Mouse (Mus musculus): ENCODE measurements around the gene Lactbl1. TPM values are rescaled to one million over a fixed set of nuclear protein-coding genes. Genes with fewer than 3 reads are reported as not detected.

Gene Lactbl1
- polyA plus RNA-seq, 1 experiment, result not detected

DNA sequence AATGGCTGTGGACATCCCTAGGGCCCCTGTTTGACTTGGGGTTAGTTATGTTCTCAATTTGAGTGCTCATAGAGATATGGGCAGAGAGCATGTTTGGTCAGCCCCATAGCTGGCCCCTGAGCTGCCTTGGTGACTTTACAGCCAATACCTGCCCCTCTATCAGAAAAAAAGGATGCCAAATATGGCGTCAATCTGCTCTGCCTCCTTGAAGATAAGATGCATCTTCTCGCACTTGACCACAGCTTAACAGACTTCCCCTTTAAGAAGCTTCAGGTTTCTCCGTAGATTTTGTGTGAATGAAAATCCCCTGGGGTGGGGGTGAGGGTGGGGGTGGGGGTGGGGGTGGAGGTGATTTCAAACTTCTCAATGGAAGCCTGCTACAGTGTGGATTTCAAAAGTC, 35.5 kb downstream of the Lactbl1 start:
- H3K27me3 ChIP-seq (replicated peaks; ENCODE audit: control insufficient read depth, insufficient read depth, low read length), result no peaks in the 10 kb centered on the region
- DNase-seq, result no peak
- TF ChIP-seq POLR2A (IDR thresholded peaks at IDR 0.05; ENCODE audit: low read depth, low read length) (no peak), CTCF (conservative IDR thresholded peaks at IDR 0.05; ENCODE audit: insufficient read depth, insufficient read length, low read depth, low read length) (no peak)
- H3K4me3 ChIP-seq (ENCODE audit: insufficient read depth, low read depth, low read length), result no peak overlapping the region
- no peaks in the 10 kb centered on the region for H3K4me1 ChIP-seq (ENCODE audit: control insufficient read depth, insufficient read depth, low read length)
- H3K36me3 ChIP-seq (ENCODE audit: control insufficient read depth, insufficient read depth, low read length), result no peaks in the 10 kb centered on the region
- H3K27ac ChIP-seq (ENCODE audit: insufficient read depth, low read depth, low read length), result no peak overlapping the region
- 79% methylated on average over 3 of the region's 3 CpGs for whole genome bisulfite sequencing

DNA sequence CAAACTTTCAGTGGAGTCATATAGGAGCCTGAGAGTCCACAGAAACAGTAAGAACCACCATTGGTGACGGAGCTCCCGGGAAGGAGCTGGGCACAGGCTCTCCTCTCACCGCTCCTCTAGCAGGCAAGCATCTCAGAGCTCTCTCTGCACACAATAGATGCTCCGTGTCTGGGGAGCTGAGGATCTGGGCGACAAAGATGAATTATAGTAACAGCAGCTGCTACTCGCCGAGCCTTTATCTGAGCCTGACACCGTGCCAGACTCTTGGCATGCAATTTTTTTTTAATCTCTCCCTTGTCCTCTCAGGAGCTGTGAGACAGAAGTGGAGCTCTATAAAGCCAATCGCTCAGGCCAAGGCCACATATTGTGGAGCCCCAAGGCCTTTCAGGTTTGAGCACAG, 42.6 kb downstream of the Lactbl1 start:
- H3K4me1 ChIP-seq (ENCODE audit: control insufficient read depth, insufficient read depth, low read length), result no peaks in the 10 kb centered on the region
- no peaks in the 10 kb centered on the region for H3K36me3 ChIP-seq (ENCODE audit: control insufficient read depth, insufficient read depth, low read length)
- H3K4me3 ChIP-seq (ENCODE audit: insufficient read depth, low read depth, low read length), result no peak overlapping the region
- no peak for DNase-seq
- no peaks in the 10 kb centered on the region for H3K27me3 ChIP-seq (replicated peaks; ENCODE audit: control insufficient read depth, insufficient read depth, low read length)
- no peak overlapping the region for H3K27ac ChIP-seq (ENCODE audit: insufficient read depth, low read depth, low read length)
- no peak for TF ChIP-seq CTCF (conservative IDR thresholded peaks at IDR 0.05; ENCODE audit: insufficient read depth, insufficient read length, low read depth, low read length)
- no peak for TF ChIP-seq POLR2A (IDR thresholded peaks at IDR 0.05; ENCODE audit: low read depth, low read length)
- WGBS, result 82% methylated on average over 9 of the region's 9 CpGs

DNA sequence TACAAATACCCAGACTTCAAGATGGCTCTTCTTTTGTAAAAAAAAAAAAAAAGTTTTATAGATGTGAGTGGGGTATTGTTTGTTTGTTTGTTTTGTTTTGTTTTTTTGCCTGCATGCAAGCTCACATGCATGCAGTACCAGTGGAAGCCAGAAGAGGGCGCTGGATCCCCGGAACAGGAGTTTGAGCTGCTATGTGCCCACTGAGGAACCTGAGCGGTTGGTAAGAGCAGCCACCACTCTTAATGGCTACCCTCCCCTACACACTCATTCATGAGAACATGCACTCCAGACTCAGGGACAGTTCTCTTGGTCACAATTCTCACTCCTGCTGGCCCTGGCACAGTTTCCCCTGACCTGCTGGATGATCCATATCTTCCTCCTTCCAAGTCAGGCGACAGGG, 43.6 kb downstream of the Lactbl1 start:
- Histone ChIP-seq H3K27ac (ENCODE audit: insufficient read depth, low read depth, low read length) (no peak overlapping the region), H3K27me3 (replicated peaks; ENCODE audit: control insufficient read depth, insufficient read depth, low read length) (no peaks in the 10 kb centered on the region), H3K36me3 (ENCODE audit: control insufficient read depth, insufficient read depth, low read length) (no peaks in the 10 kb centered on the region), H3K4me3 (ENCODE audit: insufficient read depth, low read depth, low read length) (no peak overlapping the region), H3K4me1 (ENCODE audit: control insufficient read depth, insufficient read depth, low read length) (no peaks in the 10 kb centered on the region)
- TF ChIP-seq POLR2A (IDR thresholded peaks at IDR 0.05; ENCODE audit: low read depth, low read length) (no peak), CTCF (conservative IDR thresholded peaks at IDR 0.05; ENCODE audit: insufficient read depth, insufficient read length, low read depth, low read length) (peak; percentile 31; the same call in 1 of the 2 replicates)
- 62% methylated on average over 4 of the region's 4 CpGs for WGBS
- no peak for DNase-seq

DNA sequence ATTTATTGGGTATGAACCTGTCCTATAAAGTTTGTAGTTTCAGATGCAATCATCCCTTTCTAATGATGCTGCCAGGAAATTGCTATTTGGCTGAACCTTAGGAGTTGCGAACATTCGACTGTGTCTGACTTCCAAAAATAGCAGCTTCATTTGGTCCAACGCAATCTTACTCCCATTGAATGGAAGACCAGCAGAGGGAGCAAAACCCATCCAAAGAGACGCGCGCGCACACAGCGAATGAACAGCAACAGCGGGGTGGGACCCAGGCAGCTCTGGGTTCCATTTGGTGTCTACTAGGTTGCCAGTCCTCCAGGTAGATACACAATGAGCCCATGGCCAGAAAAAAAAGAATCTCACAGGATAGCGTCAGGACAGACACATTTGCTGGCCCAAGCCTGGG, 45.3 kb downstream of the Lactbl1 start:
- no peak for DNase-seq
- TF ChIP-seq CTCF (conservative IDR thresholded peaks at IDR 0.05; ENCODE audit: insufficient read depth, insufficient read length, low read depth, low read length), result no peak
- TF ChIP-seq POLR2A (IDR thresholded peaks at IDR 0.05; ENCODE audit: low read depth, low read length), result no peak
- Histone ChIP-seq H3K4me1 (ENCODE audit: control insufficient read depth, insufficient read depth, low read length) (no peaks in the 10 kb centered on the region), H3K27ac (ENCODE audit: insufficient read depth, low read depth, low read length) (no peak overlapping the region), H3K4me3 (ENCODE audit: insufficient read depth, low read depth, low read length) (no peak overlapping the region), H3K36me3 (ENCODE audit: control insufficient read depth, insufficient read depth, low read length) (no peaks in the 10 kb centered on the region), H3K27me3 (replicated peaks; ENCODE audit: control insufficient read depth, insufficient read depth, low read length) (no peaks in the 10 kb centered on the region)
- WGBS, result 59% methylated on average over 10 of the region's 10 CpGs

DNA sequence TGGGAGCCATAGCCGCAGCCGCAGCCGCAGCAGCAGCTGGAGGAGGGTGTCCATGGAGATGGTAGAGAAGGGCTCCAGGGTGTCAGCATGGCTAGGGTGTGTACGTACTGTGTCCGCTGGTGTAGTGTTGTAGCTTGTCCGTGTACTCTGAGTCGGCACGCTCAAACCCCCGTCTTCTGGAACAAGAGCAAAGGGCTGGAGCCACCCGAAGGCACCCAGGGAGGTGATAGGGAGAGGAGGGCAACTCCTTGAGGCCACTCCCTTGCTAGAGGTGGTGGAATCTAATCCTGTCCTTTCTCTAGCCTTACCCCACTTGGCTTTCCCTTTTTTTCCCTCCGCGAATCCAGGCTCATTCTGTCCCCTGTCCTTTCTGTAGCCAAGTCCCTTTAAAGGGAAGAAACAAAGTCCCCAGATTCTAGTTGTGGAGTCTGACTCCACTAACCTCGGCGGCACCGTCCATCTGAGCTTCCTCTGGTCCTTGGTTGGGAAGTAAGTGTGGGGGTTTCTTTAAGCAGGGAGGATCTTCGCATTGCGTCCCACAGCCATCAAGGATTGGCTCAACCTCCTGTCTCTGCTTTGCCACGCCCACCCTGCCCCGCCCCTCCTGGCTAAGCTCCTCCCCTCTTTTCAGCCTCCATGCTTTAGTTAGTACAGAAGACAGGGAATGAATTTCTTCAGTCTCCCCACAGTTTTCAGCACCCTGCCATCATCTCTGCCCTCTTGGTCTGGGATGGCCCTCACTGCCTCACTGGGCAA, 50.1 kb downstream of the Lactbl1 start:
- Histone ChIP-seq H3K36me3 (ENCODE audit: control insufficient read depth, insufficient read depth, low read length) (no peaks in the 10 kb centered on the region), H3K4me3 (ENCODE audit: insufficient read depth, low read depth, low read length) (no peak overlapping the region), H3K27me3 (replicated peaks; ENCODE audit: control insufficient read depth, insufficient read depth, low read length) (no peaks in the 10 kb centered on the region), H3K27ac (ENCODE audit: insufficient read depth, low read depth, low read length) (no peak overlapping the region), H3K4me1 (ENCODE audit: control insufficient read depth, insufficient read depth, low read length) (no peaks in the 10 kb centered on the region)
- 90% methylated on average over 19 of the region's 19 CpGs for WGBS
- no peak for TF ChIP-seq CTCF (conservative IDR thresholded peaks at IDR 0.05; ENCODE audit: insufficient read depth, insufficient read length, low read depth, low read length)
- DNase-seq, result no peak

DNA sequence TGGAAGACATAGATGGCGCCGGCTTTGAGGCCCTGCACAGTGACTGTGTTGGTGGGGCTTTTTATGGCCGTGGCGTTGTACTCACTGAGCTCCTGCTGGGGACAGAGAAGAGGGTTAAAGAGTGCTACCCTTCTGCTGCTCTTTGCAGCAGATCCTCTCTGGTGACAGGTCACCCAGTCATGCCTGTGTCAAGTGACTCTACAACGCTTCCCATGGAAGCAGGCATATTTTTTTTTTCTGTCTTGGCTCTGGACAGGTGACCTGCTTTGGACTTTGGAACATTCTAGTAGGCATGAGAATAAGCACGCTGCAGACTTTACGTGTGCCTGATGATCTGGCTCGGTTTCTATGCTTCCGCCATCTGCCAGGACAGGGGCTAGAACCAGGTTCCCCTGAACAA, 53.0 kb downstream of the Lactbl1 start:
- 86% methylated on average over 9 of the region's 9 CpGs for WGBS

DNA sequence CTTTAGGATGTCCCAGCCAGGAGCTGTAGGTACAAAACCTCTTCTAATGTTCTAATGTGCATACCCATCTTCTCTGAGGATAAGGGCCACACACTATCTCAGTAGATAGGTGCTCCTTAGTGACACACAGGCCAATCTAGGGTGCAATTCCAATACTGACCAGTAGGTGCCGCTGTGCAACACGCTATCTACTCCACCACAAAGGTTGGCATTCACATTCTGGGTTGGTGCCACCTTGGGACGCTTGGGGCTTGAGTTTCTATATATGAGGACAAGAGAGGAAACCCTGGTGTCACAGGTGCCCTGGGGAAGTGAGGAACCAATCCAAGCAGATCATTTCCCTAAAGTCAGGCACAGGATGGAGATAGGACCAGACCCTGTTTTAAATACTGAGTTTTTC, 56.1 kb downstream of the Lactbl1 start:
- H3K4me3 ChIP-seq (ENCODE audit: insufficient read depth, low read depth, low read length), result no peak overlapping the region
- TF ChIP-seq POLR2A (IDR thresholded peaks at IDR 0.05; ENCODE audit: low read depth, low read length) (no peak), CTCF (conservative IDR thresholded peaks at IDR 0.05; ENCODE audit: insufficient read depth, insufficient read length, low read depth, low read length) (peak; percentile 98)
- H3K36me3 ChIP-seq (ENCODE audit: control insufficient read depth, insufficient read depth, low read length), result no peaks in the 10 kb centered on the region
- H3K27ac ChIP-seq (ENCODE audit: insufficient read depth, low read depth, low read length), result no peak overlapping the region
- 3% methylated on average over 3 of the region's 3 CpGs for WGBS
- DNase-seq, result peak; percentile 87
- H3K27me3 ChIP-seq (replicated peaks; ENCODE audit: control insufficient read depth, insufficient read depth, low read length), result no peaks in the 10 kb centered on the region
- no peaks in the 10 kb centered on the region for H3K4me1 ChIP-seq (ENCODE audit: control insufficient read depth, insufficient read depth, low read length)

More for the DNA sequence above, 53.0 kb downstream of the Lactbl1 start:
- H3K36me3 ChIP-seq (ENCODE audit: control insufficient read depth, insufficient read depth, low read length), result no peaks in the 10 kb centered on the region
- H3K27me3 ChIP-seq (replicated peaks; ENCODE audit: control insufficient read depth, insufficient read depth, low read length), result no peaks in the 10 kb centered on the region
- H3K4me1 ChIP-seq (ENCODE audit: control insufficient read depth, insufficient read depth, low read length), result no peaks in the 10 kb centered on the region
- DNase-seq, result no peak
- no peak overlapping the region for H3K4me3 ChIP-seq (ENCODE audit: insufficient read depth, low read depth, low read length)
- no peak for TF ChIP-seq CTCF (conservative IDR thresholded peaks at IDR 0.05; ENCODE audit: insufficient read depth, insufficient read length, low read depth, low read length)
- no peak for TF ChIP-seq POLR2A (IDR thresholded peaks at IDR 0.05; ENCODE audit: low read depth, low read length)
- H3K27ac ChIP-seq (ENCODE audit: insufficient read depth, low read depth, low read length), result no peak overlapping the region
